Mouse (Mus musculus): ENCODE data around the gene Snx1. TPM values are rescaled to one million over a fixed set of nuclear protein-coding genes. Genes with fewer than 3 reads are reported as not detected.

Snx1 gene
- total RNA-seq, 1 experiment from 2014 or later: 122 TPM

- no peak for ATAC-seq (replicated peaks; ENCODE audit: low read depth, poor library complexity, severe bottlenecking)
Observed at GRCm38 (mm10) chr9:66091327-66092231, 34.8 kb downstream of the Snx1 start.

GRCm38 (mm10) chr9:66090593-66091244 is 35.7 kb downstream of the Snx1 start:
- no peak for ATAC-seq (replicated peaks; ENCODE audit: low read depth, poor library complexity, severe bottlenecking)

GRCm38 (mm10) chr9:66088411-66088810 is 38.0 kb downstream of the Snx1 start:
- ATAC-seq (replicated peaks; ENCODE audit: low read depth, poor library complexity, severe bottlenecking): peak; percentile 68

GRCm38 (mm10) chr9:66087062-66087461 is 39.3 kb downstream of the Snx1 start:
- ATAC-seq (replicated peaks; ENCODE audit: low read depth, poor library complexity, severe bottlenecking): no peak

GRCm38 (mm10) chr9:66084171-66084570 is 42.2 kb downstream of the Snx1 start:
- no peak for ATAC-seq (replicated peaks; ENCODE audit: low read depth, poor library complexity, severe bottlenecking)

- peak; percentile 63; the same call in 1 of the 2 replicates for ATAC-seq (replicated peaks; ENCODE audit: low read depth, poor library complexity, severe bottlenecking)
Observed at GRCm38 (mm10) chr9:66081999-66082398, 44.4 kb downstream of the Snx1 start.

- no peak for ATAC-seq (replicated peaks; ENCODE audit: low read depth, poor library complexity, severe bottlenecking)
Observed at GRCm38 (mm10) chr9:66080804-66081459, 45.5 kb downstream of the Snx1 start.

- ATAC-seq (replicated peaks; ENCODE audit: low read depth, poor library complexity, severe bottlenecking): no peak
Observed at GRCm38 (mm10) chr9:66078493-66078892, 47.9 kb downstream of the Snx1 start.

GRCm38 (mm10) chr9:66078072-66078471 is 48.3 kb downstream of the Snx1 start:
- ATAC-seq (replicated peaks; ENCODE audit: low read depth, poor library complexity, severe bottlenecking): no peak

GRCm38 (mm10) chr9:66072754-66073153 is 53.6 kb downstream of the Snx1 start:
- ATAC-seq (replicated peaks; ENCODE audit: low read depth, poor library complexity, severe bottlenecking): no peak

GRCm38 (mm10) chr9:66070151-66070550 is 56.2 kb downstream of the Snx1 start:
- 0 out of 2 replicates have a peak, but pooled peaks have one; percentile 1 for ATAC-seq (replicated peaks; ENCODE audit: low read depth, poor library complexity, severe bottlenecking)

GRCm38 (mm10) chr9:66069583-66069982 is 56.8 kb downstream of the Snx1 start, which contains the start of gene Snx22:
Snx22 (minus strand) TSS chr9:66069719.
- peak; percentile 97 for ATAC-seq (replicated peaks; ENCODE audit: low read depth, poor library complexity, severe bottlenecking)

- ATAC-seq (replicated peaks; ENCODE audit: low read depth, poor library complexity, severe bottlenecking): no peak
Observed at GRCm38 (mm10) chr9:66068971-66069391, 57.4 kb downstream of the Snx1 start.

- ATAC-seq (replicated peaks; ENCODE audit: low read depth, poor library complexity, severe bottlenecking): no peak
Observed at GRCm38 (mm10) chr9:66068056-66068455, 58.3 kb downstream of the Snx1 start.

GRCm38 (mm10) chr9:66067542-66067941 is 58.8 kb downstream of the Snx1 start:
- 0 out of 2 replicates have a peak, but pooled peaks have one; percentile 28 for ATAC-seq (replicated peaks; ENCODE audit: low read depth, poor library complexity, severe bottlenecking)

- ATAC-seq (replicated peaks; ENCODE audit: low read depth, poor library complexity, severe bottlenecking): no peak
Observed at GRCm38 (mm10) chr9:66066791-66067190, 59.6 kb downstream of the Snx1 start.

GRCm38 (mm10) chr9:66064316-66064715 is 62.1 kb downstream of the Snx1 start:
- ATAC-seq (replicated peaks; ENCODE audit: low read depth, poor library complexity, severe bottlenecking): no peak

- ATAC-seq (replicated peaks; ENCODE audit: low read depth, poor library complexity, severe bottlenecking): no peak
Observed at GRCm38 (mm10) chr9:66063446-66063845, 62.9 kb downstream of the Snx1 start.

GRCm38 (mm10) chr9:66061656-66062055 is 64.7 kb downstream of the Snx1 start:
- no peak for ATAC-seq (replicated peaks; ENCODE audit: low read depth, poor library complexity, severe bottlenecking)

- no peak for ATAC-seq (replicated peaks; ENCODE audit: low read depth, poor library complexity, severe bottlenecking)
Observed at GRCm38 (mm10) chr9:66060986-66061385, 65.4 kb downstream of the Snx1 start.

GRCm38 (mm10) chr9:66060308-66060647 is 66.1 kb downstream of the Snx1 start:
- no peak for ATAC-seq (replicated peaks; ENCODE audit: low read depth, poor library complexity, severe bottlenecking)

Measured in common myeloid progenitor, adult 5-6 weeks (primary cell).